Mouse (Mus musculus) midbrain, embryonic 10.5 days (tissue): ENCODE measurements around the gene Rab1a. TPM values are rescaled to one million over a fixed set of nuclear protein-coding genes. Genes with fewer than 3 reads are reported as not detected.
"Not testable (repeated sequence)": the region's sequence is repeated elsewhere in the genome, so short reads cannot be mapped to it uniquely, and the experiment has no call there.

Experiments used
- DNase-seq: peaks from one replicate; pipeline ENCODE4 v3.0.0-alpha.2; 2017; ENCODE audit warnings: low spot score
- H3K27ac ChIP-seq: fragments of 300-500 bp; sonication (generic); replicated peaks from 2 replicates; pipeline ENCODE4 v1.5.1; 2016; ENCODE audit warnings: mild to moderate bottlenecking
- H3K27me3 ChIP-seq: fragments of 300-500 bp; sonication (generic); 2 replicates; pipeline ENCODE4 v1.6.1; 2016; ENCODE audit warnings: low read depth, mild to moderate bottlenecking; ENCODE audit not compliant: poor library complexity, severe bottlenecking
- H3K36me3 ChIP-seq: fragments of 300-500 bp; sonication (generic); 2 replicates; pipeline ENCODE4 v1.6.1; 2016; ENCODE audit warnings: mild to moderate bottlenecking, moderate library complexity
- H3K4me1 ChIP-seq: fragments of 300-500 bp; sonication (generic); 2 replicates; pipeline ENCODE4 v1.6.1; 2016
- H3K4me3 ChIP-seq: fragments of 300-500 bp; sonication (generic); 2 replicates; pipeline ENCODE4 v1.5.1; 2016; ENCODE audit warnings: mild to moderate bottlenecking, moderate library complexity
- H3K9me3 ChIP-seq: fragments of 300-500 bp; sonication (generic); replicated peaks from 2 replicates; pipeline ENCODE4 v1.6.1; 2016; ENCODE audit warnings: mild to moderate bottlenecking
- WGBS: fragments of 180-500 bp; shearing (Covaris S2); methylation state at CpG from one replicate; pipeline ENCODE4 v1.1.7; 2016; 5-methylcytosine and 5-hydroxymethylcytosine counted together
- polyA plus RNA-seq: library from polyadenylated mRNA; unstranded; fragments of >200 nt; fragmentation: Nextera tagmentation; extraction: Ambion mirVana; gene quantifications from 2 replicates; pipeline ENCODE4 v1.2.1, GENCODE M21; 2016

The Rab1a gene
- polyA plus RNA-seq, result 219 and 222 TPM in 2 replicates

DNA sequence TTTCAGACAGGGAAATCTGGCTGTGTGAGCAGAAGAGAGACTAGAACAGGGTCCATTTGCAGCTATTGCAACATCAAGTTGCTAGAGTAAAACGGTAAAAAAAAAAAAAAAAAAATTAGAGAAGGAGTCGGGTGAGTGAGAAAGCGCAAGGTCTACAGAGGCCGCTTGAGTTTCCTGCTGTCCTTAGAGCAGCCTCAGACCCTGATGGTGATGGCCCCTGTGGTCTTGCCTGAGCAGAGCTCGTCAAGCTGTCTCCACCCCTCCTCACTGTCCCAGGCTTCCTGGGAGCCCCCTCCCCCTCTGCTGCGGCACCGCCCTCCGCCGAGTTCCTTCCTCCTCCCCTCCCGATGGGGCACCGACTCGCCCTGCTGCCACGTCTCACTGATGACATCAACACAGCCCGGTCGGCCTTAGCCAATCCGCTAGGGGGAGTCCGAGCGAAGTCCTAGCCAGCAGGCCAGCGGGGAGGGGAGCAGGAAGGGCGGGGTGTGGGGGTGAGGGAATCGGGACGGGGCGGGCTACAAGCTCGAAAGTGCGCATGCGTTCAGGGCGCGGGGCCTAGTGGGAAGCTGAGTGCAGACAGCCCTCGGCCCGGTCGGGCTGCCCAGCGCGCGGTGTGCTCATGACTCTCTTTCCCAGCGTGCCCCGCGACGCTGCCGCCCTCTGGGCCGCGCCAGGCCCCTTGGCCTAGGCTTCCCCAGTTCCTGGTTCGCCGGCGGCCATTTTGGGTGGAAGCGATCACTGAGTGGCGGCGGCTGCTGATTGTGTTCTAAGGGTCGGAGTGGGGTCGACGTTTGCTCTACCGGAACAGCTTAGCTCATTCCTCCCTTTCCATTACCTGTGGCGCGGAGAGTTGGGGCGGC is at the start of gene Rab1a:
Gene Rab1a, plus strand, starts transcription at position 720 of the 863 bp plus-strand sequence.
- WGBS, result under 1% methylated on average over 54 of the region's 54 CpGs
- Histone ChIP-seq H3K27ac (peak within 1 kb of the TSS; percentile 97), H3K9me3 (no peaks in the 10 kb centered on the region), H3K27me3 (no peaks in the 10 kb centered on the region), H3K4me1 (peaks cover 27% of the 10 kb centered on the region), H3K4me3 (peak within 1 kb of the TSS; percentile 86), H3K36me3 (0 out of 2 replicates have a peak, but pooled peaks cover 4% of the 10 kb centered on the region)
- peak; percentile 100 for DNase-seq

DNA sequence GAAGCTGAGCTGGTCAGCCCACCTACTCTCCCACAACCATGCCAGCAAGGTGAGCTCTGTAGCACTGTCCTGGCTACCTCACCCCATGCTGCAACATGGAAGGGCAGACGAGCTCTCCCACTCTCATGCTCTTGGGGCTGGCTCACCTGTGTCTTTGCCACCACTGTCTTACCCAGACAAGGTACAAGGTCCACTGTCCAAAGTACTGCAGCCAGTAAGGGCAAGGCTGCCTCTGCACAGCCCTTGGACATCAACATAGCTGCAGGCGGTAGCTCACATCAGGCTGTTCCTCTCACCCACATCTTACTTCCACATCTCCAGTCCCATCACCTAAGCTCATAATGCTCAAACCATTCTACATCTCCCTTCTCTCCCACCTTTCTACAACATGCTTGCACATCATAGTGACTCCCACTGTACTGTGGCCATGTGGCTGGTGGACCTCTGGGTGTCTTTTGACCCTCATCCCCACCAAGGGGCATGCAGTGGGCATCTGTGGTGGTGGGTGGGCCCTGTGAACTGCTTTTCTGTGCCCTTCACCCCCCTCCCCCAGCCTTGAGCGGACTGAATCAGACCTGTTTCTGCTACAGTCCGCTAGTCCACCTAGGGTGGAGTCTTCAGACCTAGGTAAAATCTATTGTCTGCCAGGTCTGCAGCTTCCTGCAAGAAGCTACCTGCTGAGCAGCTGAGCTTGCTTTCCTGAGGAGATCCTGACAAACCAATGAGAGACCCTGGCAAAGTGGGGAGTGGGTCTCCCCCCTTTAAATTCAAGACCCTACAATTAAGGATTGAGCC is 48.9 kb upstream of the Rab1a start:
- Histone ChIP-seq H3K9me3 (peaks cover 8% of the 10 kb centered on the region; the same call in 1 of the 2 replicates), H3K4me3 (no peak overlapping the region), H3K4me1 (no peaks in the 10 kb centered on the region), H3K27ac (no peak overlapping the region), H3K36me3 (no peaks in the 10 kb centered on the region), H3K27me3 (no peaks in the 10 kb centered on the region)
- DNase-seq, result no peak
- WGBS, result 81% methylated on average over 4 of the region's 4 CpGs

DNA sequence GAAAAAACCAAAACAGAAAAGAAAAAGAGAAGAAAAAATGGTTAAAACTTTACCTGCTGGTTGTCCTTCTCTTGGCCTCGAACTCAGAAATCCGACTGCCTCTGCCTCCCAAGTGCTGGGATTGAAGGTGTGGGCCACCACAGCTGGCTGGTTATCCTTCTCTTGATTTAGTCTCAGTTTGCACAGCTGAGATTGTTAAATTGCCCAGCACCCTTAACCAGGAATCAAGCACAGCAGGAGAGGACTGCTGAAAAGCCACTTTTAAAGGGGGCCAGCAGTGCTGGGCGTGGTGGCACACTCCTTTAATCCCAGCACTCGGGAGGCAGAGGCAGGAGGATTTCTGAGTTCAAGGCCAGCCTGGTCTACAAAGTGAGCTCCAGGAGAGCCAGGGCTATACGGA is 47.7 kb upstream of the Rab1a start:
- not testable (repeated sequence) for H3K27me3 ChIP-seq, H3K4me3 ChIP-seq, H3K27ac ChIP-seq, DNase-seq, H3K36me3 ChIP-seq, H3K4me1 ChIP-seq, H3K9me3 ChIP-seq
- WGBS, result 88% methylated on average over 5 of the region's 5 CpGs

DNA sequence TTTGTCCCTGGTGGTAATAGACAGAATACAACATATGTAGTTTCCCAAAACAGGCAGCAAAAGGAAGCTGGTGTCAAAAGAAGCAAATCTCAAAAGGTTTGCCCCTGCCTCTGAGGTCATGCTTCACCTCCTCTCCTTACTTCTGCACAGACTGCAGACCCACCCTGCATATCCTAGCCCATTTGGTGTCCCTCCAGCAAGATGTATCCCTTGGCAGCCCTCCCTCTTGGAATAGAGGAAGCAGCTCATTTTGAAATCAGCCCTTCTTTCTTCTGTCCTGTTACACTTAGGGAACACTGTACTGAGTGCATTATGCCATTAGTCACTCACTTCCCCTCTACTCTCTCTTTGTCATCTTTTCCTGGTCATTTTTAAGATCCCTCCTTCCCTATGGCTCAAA is 42.4 kb upstream of the Rab1a start:
- Histone ChIP-seq H3K4me1 (no peaks in the 10 kb centered on the region), H3K4me3 (no peak overlapping the region), H3K9me3 (no peaks in the 10 kb centered on the region), H3K36me3 (no peaks in the 10 kb centered on the region), H3K27ac (no peak overlapping the region), H3K27me3 (no peaks in the 10 kb centered on the region)
- DNase-seq, result no peak

DNA sequence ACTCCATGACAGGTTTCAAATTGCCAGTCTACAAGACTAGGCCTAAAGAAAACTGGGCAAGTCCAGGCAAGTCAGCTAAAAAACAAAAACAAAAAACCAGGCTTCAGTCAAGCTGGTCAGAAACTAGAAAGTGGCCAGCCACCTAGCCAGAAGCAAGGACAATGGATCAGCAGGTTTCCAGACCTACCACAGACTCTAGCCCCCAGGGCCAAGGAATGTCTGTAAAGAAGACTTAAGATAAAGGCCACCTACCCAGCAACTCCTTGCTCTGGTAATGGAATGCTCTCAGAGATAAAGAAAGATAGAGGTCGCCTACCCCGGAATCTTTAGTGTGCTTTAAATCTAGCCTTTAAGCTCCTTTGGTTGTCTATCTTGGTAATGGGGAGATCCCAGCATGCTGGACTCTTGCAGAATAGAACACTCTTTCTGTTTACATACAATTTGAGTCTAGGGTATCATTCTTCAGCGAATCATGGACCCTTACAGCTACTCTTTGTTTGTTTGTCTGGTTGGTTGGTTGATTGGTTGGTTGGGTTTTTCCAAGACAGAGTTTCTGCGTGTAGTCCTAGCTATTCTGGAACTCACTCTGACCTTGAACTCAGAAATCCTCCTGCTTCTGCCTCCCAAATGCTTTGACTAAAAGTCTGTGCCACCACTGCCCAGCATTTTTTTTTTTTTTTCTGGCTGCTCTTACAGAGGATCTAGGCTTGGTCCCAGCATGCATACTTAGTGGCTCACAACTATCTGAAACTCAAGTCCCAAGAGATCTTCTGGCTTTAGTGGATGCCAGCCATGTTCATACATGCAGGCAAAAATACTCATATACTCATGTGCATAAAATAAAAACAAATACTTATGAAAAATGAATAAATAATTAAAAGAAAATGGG is 36.0 kb upstream of the Rab1a start:
- Histone ChIP-seq H3K9me3 (no peaks in the 10 kb centered on the region; the same call in 1 of the 2 replicates), H3K27ac (no peak overlapping the region), H3K4me3 (no peak overlapping the region), H3K27me3 (no peaks in the 10 kb centered on the region), H3K36me3 (no peaks in the 10 kb centered on the region), H3K4me1 (no peaks in the 10 kb centered on the region)
- 48% methylated on average over 4 of the region's 4 CpGs for WGBS
- no peak for DNase-seq

DNA sequence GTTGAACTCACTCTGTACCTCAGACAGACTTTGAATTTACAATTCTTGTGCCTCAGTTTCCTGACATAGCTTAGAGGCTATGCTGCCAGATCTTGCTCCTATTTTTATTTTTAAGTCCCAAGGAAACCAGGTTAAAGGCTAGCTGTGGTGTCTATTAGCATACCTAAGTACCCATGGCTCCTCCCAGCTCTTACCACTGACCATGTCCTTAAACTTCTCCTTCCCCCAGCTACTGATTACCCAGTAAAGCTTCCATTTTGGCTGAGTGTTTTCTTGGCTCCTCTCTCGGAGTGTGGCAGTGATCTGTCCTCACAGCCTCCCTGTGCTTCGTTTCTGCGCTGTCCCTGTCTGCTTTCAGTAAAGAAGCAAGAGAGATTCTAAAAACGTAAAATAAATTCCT is 35.2 kb upstream of the Rab1a start:
- Histone ChIP-seq H3K27ac (no peak overlapping the region), H3K36me3 (no peaks in the 10 kb centered on the region), H3K9me3 (no peaks in the 10 kb centered on the region; the same call in 1 of the 2 replicates), H3K27me3 (no peaks in the 10 kb centered on the region), H3K4me3 (no peak overlapping the region), H3K4me1 (no peaks in the 10 kb centered on the region)
- no peak for DNase-seq
- WGBS, result 88% methylated on average over 4 of the region's 4 CpGs

DNA sequence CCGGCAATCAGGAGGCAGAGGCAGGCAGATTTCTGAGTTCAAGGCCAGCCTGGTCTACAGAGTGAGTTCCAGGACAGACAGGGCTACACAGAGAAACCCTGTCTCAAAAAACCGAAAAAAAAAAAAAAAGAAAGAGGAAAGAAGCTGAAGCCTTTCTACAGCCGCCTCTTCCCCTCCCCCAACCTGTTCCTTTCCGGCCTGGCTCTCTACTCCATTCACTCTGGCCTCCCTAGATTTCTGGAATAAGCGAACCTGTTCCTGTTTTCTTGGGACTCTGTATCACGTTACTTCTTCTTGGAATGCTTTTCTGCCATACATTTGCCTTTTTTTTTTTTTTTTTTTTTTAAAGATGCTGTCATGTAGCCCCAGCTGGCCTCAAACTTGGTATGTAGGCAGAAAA is 34.8 kb upstream of the Rab1a start:
- H3K9me3 ChIP-seq, DNase-seq, H3K4me3 ChIP-seq, H3K27ac ChIP-seq, H3K27me3 ChIP-seq, H3K36me3 ChIP-seq, H3K4me1 ChIP-seq: not testable (repeated sequence)
- 76% methylated on average over 6 of the region's 6 CpGs for WGBS

DNA sequence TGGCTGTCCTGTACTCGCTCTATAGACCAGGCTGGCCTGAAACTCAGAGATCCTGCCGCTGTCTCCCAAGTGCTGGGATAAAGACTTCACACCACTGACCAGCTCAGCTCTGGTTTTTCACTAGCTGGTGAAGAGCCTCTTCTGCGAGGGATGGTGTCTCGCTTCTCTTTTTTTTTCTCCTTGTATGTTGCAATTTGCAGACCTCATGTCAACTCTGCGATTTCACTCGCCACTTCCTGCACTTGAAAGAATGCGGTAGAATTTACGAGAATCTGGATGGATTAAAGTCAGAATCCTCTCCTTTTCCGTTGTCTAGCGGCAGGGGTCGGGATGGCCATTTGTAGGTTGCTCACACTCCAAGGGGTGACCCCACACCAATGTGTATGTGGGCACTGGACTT is 32.3 kb upstream of the Rab1a start:
- Histone ChIP-seq H3K36me3 (no peaks in the 10 kb centered on the region), H3K9me3 (no peaks in the 10 kb centered on the region; the same call in 1 of the 2 replicates), H3K4me1 (no peaks in the 10 kb centered on the region), H3K4me3 (no peak overlapping the region), H3K27me3 (no peaks in the 10 kb centered on the region), H3K27ac (no peak overlapping the region)
- no peak for DNase-seq
- 89% methylated on average over 11 of the region's 11 CpGs for WGBS

DNA sequence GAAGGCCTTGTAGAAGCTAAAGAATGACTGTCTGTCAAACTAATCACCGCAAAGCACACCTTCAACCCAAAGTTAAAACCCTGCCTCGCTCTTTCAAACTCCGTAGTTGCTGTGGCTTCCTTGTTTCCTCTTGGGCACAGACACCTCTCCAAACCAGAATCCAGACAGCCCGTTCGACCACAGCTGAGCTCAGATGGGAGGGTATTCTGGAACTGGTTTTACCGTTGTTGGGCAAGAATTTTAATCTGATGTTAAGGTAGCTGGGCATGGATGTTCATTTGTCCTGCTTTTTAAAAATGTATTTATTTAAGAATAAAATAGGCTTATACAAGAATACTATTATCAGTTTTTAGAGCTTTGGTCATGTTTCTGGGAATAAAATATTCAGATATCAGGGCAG is 14.0 kb upstream of the Rab1a start:
- Histone ChIP-seq H3K27me3 (no peaks in the 10 kb centered on the region), H3K4me1 (no peaks in the 10 kb centered on the region), H3K27ac (no peak overlapping the region), H3K9me3 (no peaks in the 10 kb centered on the region; the same call in 1 of the 2 replicates), H3K4me3 (no peak overlapping the region), H3K36me3 (no peaks in the 10 kb centered on the region)
- 82% methylated on average over 6 of the region's 6 CpGs for WGBS
- DNase-seq, result no peak

DNA sequence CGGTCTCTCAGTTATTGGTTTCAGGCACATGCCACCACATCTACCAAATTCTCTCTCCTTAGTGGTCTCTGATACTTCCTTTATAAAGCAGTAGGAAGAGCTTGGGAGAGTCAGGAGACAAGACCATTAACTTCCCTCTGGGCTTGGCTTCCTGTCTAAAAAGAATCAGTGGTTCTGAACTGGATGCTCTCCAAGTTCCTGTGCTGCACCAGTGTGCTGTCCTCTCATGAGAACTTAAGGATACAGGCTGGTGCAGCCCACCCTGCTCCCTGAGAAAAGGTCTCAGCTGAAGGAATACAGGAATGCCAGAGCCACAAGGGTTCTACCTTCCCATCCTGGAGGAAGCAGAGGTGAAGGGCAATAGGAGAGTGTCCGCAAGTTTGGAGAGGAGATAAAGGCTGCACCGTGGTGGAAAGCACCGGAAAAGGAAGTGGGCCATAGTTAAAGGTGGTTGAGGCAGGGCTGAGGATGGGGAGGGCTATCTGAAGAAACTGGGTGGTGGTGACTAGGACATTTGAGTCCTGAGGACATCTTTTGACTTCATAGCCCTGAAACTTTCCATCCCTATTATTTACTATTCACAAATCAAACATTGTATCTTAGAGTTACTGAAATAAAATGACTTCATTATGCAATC is 8.0 kb upstream of the Rab1a start:
- H3K27me3 ChIP-seq, result no peaks in the 10 kb centered on the region
- no peaks in the 10 kb centered on the region for H3K36me3 ChIP-seq
- no peak for DNase-seq
- 89% methylated on average over 4 of the region's 4 CpGs for WGBS
- H3K27ac ChIP-seq, result no peak overlapping the region
- H3K4me1 ChIP-seq, result no peaks in the 10 kb centered on the region
- H3K9me3 ChIP-seq, result no peaks in the 10 kb centered on the region
- H3K4me3 ChIP-seq, result no peak overlapping the region

DNA sequence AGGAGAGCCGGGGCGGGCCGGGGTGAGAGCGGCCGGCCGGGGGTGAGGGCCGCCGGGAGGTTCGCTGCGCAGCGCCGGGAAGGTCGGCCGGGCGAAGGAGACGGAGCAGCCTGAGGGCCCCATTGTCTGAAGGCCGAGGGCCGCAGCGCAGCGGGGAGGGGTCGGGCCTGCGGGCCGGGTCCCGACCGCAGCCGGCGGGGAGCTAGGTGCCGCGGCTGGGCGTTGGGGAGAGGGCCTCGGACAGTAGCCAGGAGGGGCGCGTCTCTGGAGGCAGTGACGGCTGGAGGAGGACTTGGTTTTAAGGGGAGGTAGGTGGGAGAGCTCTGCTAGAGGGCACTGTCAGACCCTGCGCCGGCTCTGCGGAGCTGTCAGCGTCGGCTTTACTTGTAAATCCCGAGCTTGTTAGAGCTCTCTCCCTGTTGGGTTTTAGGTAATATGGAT is 449 bp downstream of the Rab1a start:
- no peak for DNase-seq
- H3K4me3 ChIP-seq, result peak overlapping the region; percentile 86

More for the DNA sequence above, 449 bp downstream of the Rab1a start:
- peak overlapping the region; percentile 97 for H3K27ac ChIP-seq
- no peaks in the 10 kb centered on the region for H3K9me3 ChIP-seq
- H3K36me3 ChIP-seq, result 0 out of 2 replicates have a peak, but pooled peaks cover 4% of the 10 kb centered on the region
- under 1% methylated on average over 38 of the region's 40 CpGs for WGBS
- peaks cover 27% of the 10 kb centered on the region for H3K4me1 ChIP-seq
- H3K27me3 ChIP-seq, result no peaks in the 10 kb centered on the region
